8 mouse cellular contexts compared by ENCODE assay signal in genomic region chr11:70055618-70056214, GRCm38 (mm10). TPM values are rescaled to one million over a fixed set of nuclear protein-coding genes. Genes with fewer than 3 reads are reported as not detected.
DNase-seq lines count a peak whose midpoint lies in the region; ATAC-seq and TF ChIP-seq lines count a peak whose summit lies in the region.

No protein-coding gene starts in this region.

- WGBS in heart, adult 2 months = 22% methylated on average over 18 of the region's 18 CpGs
- 26% methylated on average over 18 of the region's 18 CpGs for WGBS in liver, embryonic 12.5 days (ENCODE audit: insufficient replicate concordance)

- no peak overlapping the region for H3K27ac ChIP-seq in heart, adult 2 months
- H3K27ac ChIP-seq in liver, embryonic 12.5 days = no peak overlapping the region
- no peak overlapping the region for H3K27ac ChIP-seq in testis, adult 2 months (ENCODE audit: control insufficient read depth, insufficient read depth, low read depth, low read length)

- H3K4me3 ChIP-seq in heart, adult 2 months = no peak overlapping the region
- no peak overlapping the region for H3K4me3 ChIP-seq in liver, embryonic 12.5 days
- no peak overlapping the region for H3K4me3 ChIP-seq in testis, adult 2 months (ENCODE audit: control insufficient read depth, low read depth, low read length)

- no peaks in the 10 kb centered on the region for H3K27me3 ChIP-seq in heart, adult 2 months (ENCODE audit: control insufficient read depth, insufficient read depth, low read length)
- H3K27me3 ChIP-seq in liver, embryonic 12.5 days (replicated peaks) = peaks cover 19% of the 10 kb centered on the region
- no peaks in the 10 kb centered on the region for H3K27me3 ChIP-seq in testis, adult 2 months (ENCODE audit: control insufficient read depth, insufficient read depth, low read length)

- TF ChIP-seq EP300 in heart, adult 2 months (IDR thresholded peaks at IDR 0.05; ENCODE audit: insufficient read depth, low read depth, low read length) = peak; percentile 74; the same call in 1 of the 2 replicates

- DNase-seq in A20 (ENCODE audit: low read depth, low spot score) = peak; percentile 56
- peak; percentile 80 for DNase-seq in adipocyte (ENCODE audit: low spot score)
- DNase-seq in embryo, embryonic 11.5 days (ENCODE audit: low read depth, low spot score) = peak; percentile 56
- peak; percentile 57 to 80 for DNase-seq in heart, adult 2 months
- DNase-seq in kidney, adult 18-20 months = peak; percentile 79
- peak; percentile 89 for DNase-seq in neural tube, embryonic 10.5 days (ENCODE audit: extremely low spot score, low spot score)

- no peak overlapping the region for H3K9ac ChIP-seq in heart, adult 2 months (ENCODE audit: low read depth, low read length)
- no peak overlapping the region for H3K9ac ChIP-seq in liver, embryonic 12.5 days

- H3K4me2 ChIP-seq in liver, embryonic 12.5 days = peak overlapping the region; percentile 20

- intact Hi-C loops in heart, adult 2 months (cut with DNase I) = loop anchor here (2.0 to 10.0 kb wide), 2 partner anchors 157 to 259 kb away; partner anchors contain the start of gene Slc16a11

- H3K9me3 ChIP-seq in liver, embryonic 12.5 days (replicated peaks) = no peaks in the 10 kb centered on the region

- peak; percentile 97 for TF ChIP-seq CTCF in heart, adult 2 months (IDR thresholded peaks at IDR 0.05)
- peak; percentile 94; the same call in 1 of the 2 replicates for TF ChIP-seq CTCF in testis, adult 2 months (IDR thresholded peaks at IDR 0.05; ENCODE audit: control insufficient read depth, insufficient read depth, insufficient replicate concordance, low read depth, low read length)

- no peak for TF ChIP-seq POLR2A in heart, adult 2 months (IDR thresholded peaks at IDR 0.05; ENCODE audit: insufficient read depth, low read depth, low read length)
- TF ChIP-seq POLR2A in testis, adult 2 months (IDR thresholded peaks at IDR 0.05; ENCODE audit: control insufficient read depth, low read depth, low read length) = no peak

- H3K79me2 ChIP-seq in heart, adult 2 months (replicated peaks; ENCODE audit: control insufficient read depth, insufficient read depth, low read length) = no peaks in the 10 kb centered on the region

- no peaks in the 10 kb centered on the region for H3K4me1 ChIP-seq in heart, adult 2 months (ENCODE audit: control insufficient read depth, insufficient read depth, low read length)
- peaks cover 9% of the 10 kb centered on the region for H3K4me1 ChIP-seq in liver, embryonic 12.5 days
- H3K4me1 ChIP-seq in testis, adult 2 months (ENCODE audit: control insufficient read depth, insufficient read depth, low read length) = peaks cover 5% of the 10 kb centered on the region

- H3K36me3 ChIP-seq in heart, adult 2 months (ENCODE audit: control insufficient read depth, insufficient read depth, low read length) = no peaks in the 10 kb centered on the region
- no peaks in the 10 kb centered on the region for H3K36me3 ChIP-seq in liver, embryonic 12.5 days
- H3K36me3 ChIP-seq in testis, adult 2 months (ENCODE audit: control insufficient read depth, insufficient read depth, low read length) = no peaks in the 10 kb centered on the region

- peak; percentile 60 for ATAC-seq in liver, embryonic 12.5 days

RNA-seq across cellular contexts. Expression of gene Asgr1, which starts 1.8 kb away (rescaled TPM):
- not detected for total RNA-seq in heart, adult 2 months (2021)
- 0.50 TPM in 1 of 2 replicates, not detected in the other for polyA plus RNA-seq in heart, adult 2 months (2012; rRNA removed)
- 0.51 and 0.63 TPM in 2 replicates for polyA plus RNA-seq in liver, embryonic 12.5 days (2016; fragmentation: Nextera tagmentation; extraction: Ambion mirVana)
- polyA plus RNA-seq in testis, adult 2 months (2012; rRNA removed) = 1.00 and 1.4 TPM in 2 replicates

RNA-seq across cellular contexts. Expression of gene Asgr2, which starts 36.7 kb away (rescaled TPM):
- total RNA-seq in heart, adult 2 months (2021) = under 1 TPM in 1 of 2 experiments, not detected in 1; 0.16 TPM
- 0.31 and 0.56 TPM in 2 replicates for polyA plus RNA-seq in heart, adult 2 months (2012; rRNA removed)
- polyA plus RNA-seq in liver, embryonic 12.5 days (2016; fragmentation: Nextera tagmentation; extraction: Ambion mirVana) = 4.3 and 4.8 TPM in 2 replicates
- polyA plus RNA-seq in testis, adult 2 months (2012; rRNA removed) = 0.18 and 0.58 TPM in 2 replicates

RNA-seq across cellular contexts. Expression of gene Dlg4, which starts 39.0 kb away (rescaled TPM):
- total RNA-seq in heart, adult 2 months (2021) = 1 to 10 TPM; 5.2 to 5.7 TPM
- polyA plus RNA-seq in heart, adult 2 months (2012; rRNA removed) = 6.9 and 9.8 TPM in 2 replicates
- 2.3 and 2.7 TPM in 2 replicates for polyA plus RNA-seq in liver, embryonic 12.5 days (2016; fragmentation: Nextera tagmentation; extraction: Ambion mirVana)
- polyA plus RNA-seq in testis, adult 2 months (2012; rRNA removed) = 5.6 and 6.5 TPM in 2 replicates

RNA-seq across cellular contexts. Expression of gene Acadvl, which starts 40.5 kb away (rescaled TPM):
- total RNA-seq in heart, adult 2 months (2021) = 1,000 to 10,000 TPM; 1,139 to 1,355 TPM
- polyA plus RNA-seq in heart, adult 2 months (2012; rRNA removed) = 701 and 889 TPM in 2 replicates
- polyA plus RNA-seq in liver, embryonic 12.5 days (2016; fragmentation: Nextera tagmentation; extraction: Ambion mirVana) = 89.9 and 91.3 TPM in 2 replicates
- 20.6 and 20.9 TPM in 2 replicates for polyA plus RNA-seq in testis, adult 2 months (2012; rRNA removed)

RNA-seq across cellular contexts. Expression of gene Dvl2, which starts 55.3 kb away (rescaled TPM):
- total RNA-seq in heart, adult 2 months (2021) = 1 to 10 TPM; 4.1 to 4.9 TPM
- 6.1 and 7.4 TPM in 2 replicates for polyA plus RNA-seq in heart, adult 2 months (2012; rRNA removed)
- 13.4 and 13.7 TPM in 2 replicates for polyA plus RNA-seq in liver, embryonic 12.5 days (2016; fragmentation: Nextera tagmentation; extraction: Ambion mirVana)
- 15.2 and 16.4 TPM in 2 replicates for polyA plus RNA-seq in testis, adult 2 months (2012; rRNA removed)
